Mouse (Mus musculus): ENCODE measurements at regions not wholly inside any gene's neighbourhood (a gene's known extent, or its start where the extent isn't known, plus 50 kb on each side); places are given as distances from the start of the nearest gene placed in this dataset.
"Not testable (repeated sequence)": the region's sequence is repeated elsewhere in the genome, so short reads cannot be mapped to it uniquely, and the experiment has no call there.

GRCm38 (mm10) chr13:111914348-111914913, 105.6 kb upstream of the Map3k1 start:
- Histone ChIP-seq H3K36me3 (ENCODE audit: control insufficient read depth, insufficient read depth, low read length) (no peaks in the 10 kb centered on the region), H3K9me3 (ENCODE audit: control insufficient read depth, low read depth, low read length) (no peaks in the 10 kb centered on the region), H3K27ac (ENCODE audit: low read length) (no peak overlapping the region), H3K9ac (replicated peaks; ENCODE audit: low read depth, low read length) (no peak overlapping the region), H3K4me3 (ENCODE audit: low read depth, low read length) (no peak overlapping the region), H3K4me1 (ENCODE audit: control insufficient read depth, insufficient read depth, low read length) (no peaks in the 10 kb centered on the region), H3K27me3 (ENCODE audit: control insufficient read depth, insufficient read depth, low read length) (no peaks in the 10 kb centered on the region), H3K4me2 (replicated peaks; ENCODE audit: low read depth, low read length) (no peak overlapping the region)
- no peak for ATAC-seq (ENCODE audit: insufficient number of reproducible peaks, insufficient read depth, low FRiP score, low read depth)
- 42% methylated on average over 5 of the region's 5 CpGs for WGBS

DNA sequence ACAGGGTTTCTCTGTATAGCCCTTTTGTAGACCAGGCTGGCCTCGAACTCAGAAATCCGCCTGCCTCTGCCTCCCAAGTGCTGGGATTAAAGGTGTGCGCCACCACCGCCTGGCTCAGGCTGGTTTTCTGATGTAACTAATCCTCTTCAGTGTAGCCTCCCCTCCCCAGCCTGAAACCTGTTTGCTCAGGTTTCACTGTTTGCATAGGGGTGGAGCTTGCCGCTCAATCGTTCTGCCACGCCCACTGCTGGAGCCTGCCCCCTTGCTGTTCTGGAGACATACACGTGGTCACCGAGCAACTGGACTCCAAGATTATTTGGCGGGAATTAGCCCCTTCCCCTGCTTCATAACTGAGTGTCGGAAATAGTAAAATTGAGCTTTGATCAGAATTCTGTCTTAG, 110.6 kb upstream of the Map3k1 start:
- not testable (repeated sequence) for H3K9ac ChIP-seq (replicated peaks; ENCODE audit: low read depth, low read length); H3K4me1 ChIP-seq (ENCODE audit: control insufficient read depth, insufficient read depth, low read length); H3K9me3 ChIP-seq (ENCODE audit: control insufficient read depth, low read depth, low read length); H3K36me3 ChIP-seq (ENCODE audit: control insufficient read depth, insufficient read depth, low read length); H3K4me2 ChIP-seq (replicated peaks; ENCODE audit: low read depth, low read length); H3K4me3 ChIP-seq (ENCODE audit: low read depth, low read length); ATAC-seq (ENCODE audit: insufficient number of reproducible peaks, insufficient read depth, low FRiP score, low read depth); H3K27me3 ChIP-seq (ENCODE audit: control insufficient read depth, insufficient read depth, low read length); H3K27ac ChIP-seq (ENCODE audit: low read length)
- 72% methylated on average over 11 of the region's 11 CpGs for WGBS

GRCm38 (mm10) chr13:111920534-111920933, 111.7 kb upstream of the Map3k1 start:
- no peak overlapping the region for H3K27ac ChIP-seq (ENCODE audit: low read length)
- no peak for ATAC-seq (ENCODE audit: insufficient number of reproducible peaks, insufficient read depth, low FRiP score, low read depth)
- H3K4me3 ChIP-seq (ENCODE audit: low read depth, low read length) = no peak overlapping the region
- H3K27me3 ChIP-seq (ENCODE audit: control insufficient read depth, insufficient read depth, low read length) = no peaks in the 10 kb centered on the region
- H3K36me3 ChIP-seq (ENCODE audit: control insufficient read depth, insufficient read depth, low read length) = no peaks in the 10 kb centered on the region
- no peak overlapping the region for H3K9ac ChIP-seq (replicated peaks; ENCODE audit: low read depth, low read length)
- 86% methylated on average over 2 of the region's 2 CpGs for WGBS
- no peak overlapping the region for H3K4me2 ChIP-seq (replicated peaks; ENCODE audit: low read depth, low read length)
- H3K9me3 ChIP-seq (ENCODE audit: control insufficient read depth, low read depth, low read length) = peaks cover 4% of the 10 kb centered on the region; the same call in 1 of the 2 replicates
- no peaks in the 10 kb centered on the region for H3K4me1 ChIP-seq (ENCODE audit: control insufficient read depth, insufficient read depth, low read length)

DNA sequence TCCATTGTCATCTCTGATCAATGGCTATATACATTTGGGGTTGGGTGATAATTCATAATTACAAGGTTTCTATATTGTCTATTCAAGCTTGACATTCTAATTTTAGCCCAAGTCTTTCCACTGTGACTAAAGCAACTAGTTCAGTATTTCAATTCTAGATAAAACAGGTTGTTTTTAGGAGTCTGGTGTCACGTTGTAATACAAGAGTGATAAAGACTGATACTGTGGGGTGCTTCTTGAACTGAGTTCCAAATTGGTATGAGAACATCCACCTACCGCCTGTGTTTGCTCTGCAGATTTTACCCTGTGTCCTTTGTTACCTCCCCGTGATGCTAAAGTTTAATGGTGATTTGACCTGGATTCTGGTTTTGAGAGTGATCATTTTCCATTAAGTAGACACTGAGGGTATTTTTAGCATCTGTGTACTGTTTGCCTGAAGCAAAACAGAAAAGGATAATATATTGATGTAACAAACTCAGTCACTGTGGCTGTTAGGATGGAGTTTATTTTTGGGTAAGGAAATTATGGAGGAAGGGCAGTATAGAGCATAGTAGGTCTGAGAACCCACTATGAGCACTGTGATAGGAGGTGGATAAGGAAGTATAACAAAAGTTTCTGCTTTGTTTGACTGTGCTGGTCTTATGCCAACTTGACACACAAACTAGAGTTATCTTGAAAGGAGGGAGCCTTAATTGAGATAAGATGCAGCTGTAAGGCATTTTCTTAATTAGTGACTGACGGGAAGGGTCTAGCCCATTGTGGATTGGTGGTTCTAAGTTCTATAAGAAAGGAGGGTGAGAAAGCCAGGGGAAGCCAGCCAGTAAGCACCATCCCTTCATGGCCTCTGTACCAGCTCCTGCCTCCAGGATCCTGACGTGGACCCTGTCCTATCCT, 112.6 kb upstream of the Map3k1 start:
- H3K4me2 ChIP-seq (replicated peaks; ENCODE audit: low read depth, low read length) = no peak overlapping the region
- no peaks in the 10 kb centered on the region for H3K27me3 ChIP-seq (ENCODE audit: control insufficient read depth, insufficient read depth, low read length)
- no peaks in the 10 kb centered on the region for H3K4me1 ChIP-seq (ENCODE audit: control insufficient read depth, insufficient read depth, low read length)
- H3K4me3 ChIP-seq (ENCODE audit: low read depth, low read length) = no peak overlapping the region
- peaks cover 4% of the 10 kb centered on the region; the same call in 1 of the 2 replicates for H3K9me3 ChIP-seq (ENCODE audit: control insufficient read depth, low read depth, low read length)
- ATAC-seq (ENCODE audit: insufficient number of reproducible peaks, insufficient read depth, low FRiP score, low read depth) = no peak
- no peak overlapping the region for H3K27ac ChIP-seq (ENCODE audit: low read length)
- no peaks in the 10 kb centered on the region for H3K36me3 ChIP-seq (ENCODE audit: control insufficient read depth, insufficient read depth, low read length)
- H3K9ac ChIP-seq (replicated peaks; ENCODE audit: low read depth, low read length) = no peak overlapping the region
- WGBS = 93% methylated on average over 5 of the region's 5 CpGs

DNA sequence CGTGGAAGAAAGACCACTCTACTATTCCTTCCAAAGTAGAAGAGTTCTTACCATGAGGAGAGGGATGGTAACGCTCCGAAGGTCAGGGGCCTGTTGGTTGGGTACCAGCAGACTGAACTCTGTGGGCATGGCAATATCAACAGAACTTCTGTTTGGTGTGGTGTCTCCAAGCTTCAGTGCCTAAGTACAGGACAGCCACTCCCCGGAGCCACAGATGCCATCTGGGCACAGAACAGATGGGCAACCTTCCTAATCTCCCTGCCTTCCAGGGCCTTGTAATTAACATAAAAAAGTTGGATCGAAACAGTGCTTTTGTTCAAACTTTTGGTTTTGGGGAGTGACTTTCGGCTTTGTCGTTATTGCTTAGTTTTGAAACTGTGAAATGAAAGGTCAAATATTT, 116.6 kb upstream of the Map3k1 start:
- Histone ChIP-seq H3K4me3 (ENCODE audit: low read depth, low read length) (no peak overlapping the region), H3K9ac (replicated peaks; ENCODE audit: low read depth, low read length) (no peak overlapping the region), H3K4me2 (replicated peaks; ENCODE audit: low read depth, low read length) (no peak overlapping the region), H3K4me1 (ENCODE audit: control insufficient read depth, insufficient read depth, low read length) (no peaks in the 10 kb centered on the region), H3K27me3 (ENCODE audit: control insufficient read depth, insufficient read depth, low read length) (no peaks in the 10 kb centered on the region), H3K36me3 (ENCODE audit: control insufficient read depth, insufficient read depth, low read length) (no peaks in the 10 kb centered on the region), H3K27ac (ENCODE audit: low read length) (no peak overlapping the region), H3K9me3 (ENCODE audit: control insufficient read depth, low read depth, low read length) (peaks cover 4% of the 10 kb centered on the region; the same call in 1 of the 2 replicates)
- ATAC-seq (ENCODE audit: insufficient number of reproducible peaks, insufficient read depth, low FRiP score, low read depth) = no peak
- 97% methylated on average over 7 of the region's 7 CpGs for WGBS

GRCm38 (mm10) chr13:111926801-111927200, 118.0 kb upstream of the Map3k1 start:
- Histone ChIP-seq H3K27ac (ENCODE audit: low read length) (no peak overlapping the region), H3K27me3 (ENCODE audit: control insufficient read depth, insufficient read depth, low read length) (no peaks in the 10 kb centered on the region), H3K36me3 (ENCODE audit: control insufficient read depth, insufficient read depth, low read length) (no peaks in the 10 kb centered on the region), H3K4me2 (replicated peaks; ENCODE audit: low read depth, low read length) (no peak overlapping the region), H3K9ac (replicated peaks; ENCODE audit: low read depth, low read length) (no peak overlapping the region), H3K4me3 (ENCODE audit: low read depth, low read length) (no peak overlapping the region), H3K4me1 (ENCODE audit: control insufficient read depth, insufficient read depth, low read length) (no peaks in the 10 kb centered on the region), H3K9me3 (ENCODE audit: control insufficient read depth, low read depth, low read length) (peaks cover 4% of the 10 kb centered on the region; the same call in 1 of the 2 replicates)
- no peak for ATAC-seq (ENCODE audit: insufficient number of reproducible peaks, insufficient read depth, low FRiP score, low read depth)
- 83% methylated on average over 8 of the region's 8 CpGs for WGBS

DNA sequence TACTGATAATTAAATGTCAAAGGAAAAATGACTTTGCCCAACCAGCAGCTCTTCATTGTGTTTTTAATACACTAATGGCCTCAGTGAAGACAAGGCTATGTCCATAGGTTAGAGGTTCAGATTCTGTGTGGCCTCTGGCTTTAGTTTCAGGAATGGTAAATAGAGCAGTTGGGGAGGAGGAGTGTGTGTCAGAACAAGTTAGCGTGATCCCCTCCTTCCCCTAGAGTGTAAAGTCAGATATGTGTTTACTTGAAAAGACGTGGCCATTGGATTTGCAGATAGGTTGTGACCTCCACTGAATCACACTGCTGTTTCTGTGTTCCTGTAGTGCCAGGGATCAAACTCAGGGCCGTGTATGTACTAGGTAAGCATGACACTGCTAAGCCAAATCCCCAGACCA, 118.7 kb upstream of the Map3k1 start:
- H3K36me3 ChIP-seq (ENCODE audit: control insufficient read depth, insufficient read depth, low read length) = no peaks in the 10 kb centered on the region
- H3K9ac ChIP-seq (replicated peaks; ENCODE audit: low read depth, low read length) = no peak overlapping the region
- no peak overlapping the region for H3K4me3 ChIP-seq (ENCODE audit: low read depth, low read length)
- no peak overlapping the region for H3K4me2 ChIP-seq (replicated peaks; ENCODE audit: low read depth, low read length)
- peaks cover under 1% of the 10 kb centered on the region; the same call in 1 of the 2 replicates for H3K9me3 ChIP-seq (ENCODE audit: control insufficient read depth, low read depth, low read length)
- no peaks in the 10 kb centered on the region for H3K27me3 ChIP-seq (ENCODE audit: control insufficient read depth, insufficient read depth, low read length)
- WGBS = 35% methylated on average over 3 of the region's 3 CpGs
- H3K27ac ChIP-seq (ENCODE audit: low read length) = no peak overlapping the region
- no peaks in the 10 kb centered on the region for H3K4me1 ChIP-seq (ENCODE audit: control insufficient read depth, insufficient read depth, low read length)
- ATAC-seq (ENCODE audit: insufficient number of reproducible peaks, insufficient read depth, low FRiP score, low read depth) = no peak

DNA sequence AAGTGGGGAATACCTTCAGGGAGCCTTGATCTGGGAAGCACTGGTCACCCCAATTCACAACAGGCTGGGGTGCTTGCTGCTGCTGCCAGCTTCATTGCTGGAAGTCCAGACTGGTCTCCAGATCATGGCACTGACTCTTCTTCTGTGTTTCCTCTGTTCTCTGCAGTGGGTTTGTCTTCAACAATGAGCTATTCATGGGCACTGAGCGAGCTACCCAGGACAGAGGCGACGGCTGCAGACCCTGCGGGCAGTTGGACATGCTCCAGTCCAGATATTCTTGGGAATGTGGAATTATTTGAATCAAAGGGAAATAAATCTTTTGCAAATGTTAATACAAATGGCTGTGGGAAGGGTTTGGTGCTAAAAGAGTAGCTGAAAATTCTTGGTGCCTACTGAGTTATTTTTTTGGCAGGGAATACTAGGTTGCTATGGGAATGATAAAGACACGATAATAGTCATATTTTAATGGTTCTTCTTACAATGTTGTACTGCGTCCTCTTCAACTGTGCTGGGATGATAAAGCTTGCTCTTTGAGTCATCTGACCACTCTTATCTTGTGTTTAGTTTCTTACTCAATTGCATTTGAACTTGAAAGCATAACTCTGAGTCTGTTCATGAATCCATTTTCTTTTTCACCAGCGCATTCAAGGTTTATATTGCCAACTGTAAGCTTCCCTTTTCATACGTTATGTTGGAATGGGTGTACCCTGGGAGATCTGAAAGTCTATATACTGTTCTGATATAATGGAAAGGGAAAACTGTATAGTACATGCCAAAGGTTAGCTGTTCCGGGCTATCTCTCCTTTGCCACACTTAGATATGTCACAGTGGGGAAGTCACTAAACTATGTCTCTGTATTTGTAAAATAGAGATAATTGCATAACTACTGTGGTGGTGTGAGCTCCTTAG, 120.1 kb upstream of the Map3k1 start:
- H3K9ac ChIP-seq (replicated peaks; ENCODE audit: low read depth, low read length) = no peak overlapping the region
- H3K27ac ChIP-seq (ENCODE audit: low read length) = no peak overlapping the region
- H3K36me3 ChIP-seq (ENCODE audit: control insufficient read depth, insufficient read depth, low read length) = no peaks in the 10 kb centered on the region
- 0 out of 2 replicates have a peak, but pooled peaks have one; percentile 37 for ATAC-seq (ENCODE audit: insufficient number of reproducible peaks, insufficient read depth, low FRiP score, low read depth)
- no peak overlapping the region for H3K4me3 ChIP-seq (ENCODE audit: low read depth, low read length)
- WGBS = 67% methylated on average over 9 of the region's 9 CpGs
- no peaks in the 10 kb centered on the region for H3K9me3 ChIP-seq (ENCODE audit: control insufficient read depth, low read depth, low read length)
- H3K4me1 ChIP-seq (ENCODE audit: control insufficient read depth, insufficient read depth, low read length) = no peaks in the 10 kb centered on the region
- H3K27me3 ChIP-seq (ENCODE audit: control insufficient read depth, insufficient read depth, low read length) = no peaks in the 10 kb centered on the region
- no peak overlapping the region for H3K4me2 ChIP-seq (replicated peaks; ENCODE audit: low read depth, low read length)
